Mouse (Mus musculus): ENCODE data around the gene Entpd3.
A peak's percentile ranks its signal among the peaks of the same experiment; 100 is the strongest.

Entpd3 gene

DNA sequence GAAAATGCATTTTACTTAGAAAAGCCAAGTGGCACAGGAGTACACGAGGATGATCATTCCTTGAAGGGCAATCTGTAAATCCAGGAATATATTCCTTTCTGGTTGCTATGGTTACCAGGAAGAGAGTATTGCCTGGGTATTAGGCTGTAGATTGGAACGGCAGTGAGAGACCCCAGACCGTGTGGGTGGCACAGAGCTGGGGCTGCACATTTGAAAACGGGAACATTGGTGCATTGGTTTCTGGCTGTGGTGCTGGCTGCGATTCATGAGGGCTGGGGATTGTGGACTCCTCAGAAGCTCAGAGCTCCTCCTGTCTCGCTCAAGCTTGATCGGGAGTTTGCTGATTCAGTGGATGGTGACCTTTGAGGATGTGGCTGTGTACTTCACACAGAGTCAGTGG is 40.2 kb downstream of the Entpd3 start:
- ATAC-seq (ENCODE audit: low TSS enrichment), result no peak

DNA sequence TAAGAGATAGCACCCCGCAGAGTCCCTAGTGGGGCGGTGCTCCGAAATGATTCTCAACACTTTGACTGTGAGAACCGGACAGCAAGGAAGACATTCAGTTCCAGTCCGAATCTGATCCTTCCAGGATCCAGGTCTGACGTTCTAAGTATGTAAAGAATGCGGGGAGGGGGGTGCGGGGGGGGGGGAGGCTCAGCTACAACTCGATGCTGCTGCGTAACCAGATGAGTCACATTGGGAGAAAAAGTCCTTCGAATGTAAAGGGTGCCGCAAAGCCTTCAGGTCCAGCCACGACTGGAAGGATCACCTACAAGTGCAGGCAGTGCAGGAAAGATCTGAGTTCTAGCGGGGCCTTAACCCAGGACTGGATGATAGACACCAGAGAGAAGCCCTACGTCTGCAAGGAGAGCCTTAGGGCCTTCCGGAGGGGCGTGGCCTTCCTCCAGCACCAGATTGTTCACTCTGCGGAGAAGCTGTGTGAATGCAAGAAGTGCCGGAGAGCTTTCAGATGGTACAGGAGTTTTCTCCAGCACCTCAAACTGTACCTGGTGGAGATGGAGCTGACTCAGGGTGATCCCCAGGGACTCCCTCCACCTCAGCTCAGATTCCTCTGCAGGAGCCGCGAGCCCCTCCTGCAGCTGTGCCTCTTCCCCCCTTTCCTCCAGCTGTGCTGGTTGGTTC is 42.5 kb downstream of the Entpd3 start:
- ATAC-seq (ENCODE audit: low TSS enrichment), result peak; percentile 36

DNA sequence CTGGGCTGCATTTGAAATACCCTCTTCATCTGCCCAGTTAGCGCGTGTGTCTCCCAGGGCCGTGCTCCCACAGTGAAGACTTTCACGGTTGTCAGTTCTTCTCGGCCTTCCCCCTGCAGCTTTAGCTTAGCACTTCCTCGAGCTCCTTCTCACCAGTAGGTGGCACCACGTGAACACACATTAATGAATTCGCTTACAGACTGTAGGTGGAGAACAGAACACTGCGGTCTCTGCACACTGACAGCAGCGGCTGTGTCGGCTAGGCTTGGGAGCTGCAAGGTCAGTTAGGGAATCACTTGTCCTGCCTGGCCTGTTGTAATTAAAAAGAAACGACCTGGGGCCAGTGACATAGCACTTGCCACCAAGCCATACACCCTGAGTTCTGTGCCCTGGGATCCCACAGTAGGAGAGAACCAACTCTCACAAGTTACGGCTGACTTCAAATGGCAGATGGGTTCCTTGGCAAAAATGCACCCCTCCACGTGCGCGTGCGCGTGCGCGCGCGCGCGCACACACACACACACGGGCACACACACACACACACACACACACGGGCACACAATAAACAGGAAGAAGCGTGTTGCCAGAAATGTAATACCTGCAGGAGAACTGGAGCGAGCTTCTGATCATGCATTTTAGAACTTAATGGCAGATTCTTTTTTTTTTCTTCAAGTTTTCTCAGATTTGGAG is 43.1 kb downstream of the Entpd3 start:
- peak; percentile 91 for ATAC-seq (ENCODE audit: low TSS enrichment)

DNA sequence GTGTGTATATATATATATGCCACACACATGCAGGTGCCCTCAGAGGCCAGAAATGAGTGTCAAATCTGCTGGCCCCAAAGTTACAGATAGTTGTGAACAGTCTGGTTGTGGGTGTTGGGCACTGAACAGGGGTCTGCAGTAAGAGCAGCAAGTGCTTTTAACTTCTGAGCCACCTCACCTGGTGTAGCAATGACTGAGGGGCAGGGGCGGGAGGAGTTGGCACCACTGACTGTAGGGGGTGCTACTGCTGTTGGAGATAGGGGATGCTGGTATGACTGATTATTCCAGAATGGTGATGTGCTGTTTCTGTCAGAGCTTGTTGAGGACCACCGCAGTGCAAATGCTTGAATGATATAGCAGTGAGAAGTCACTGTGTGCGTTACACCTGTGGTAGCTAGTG is 43.7 kb downstream of the Entpd3 start:
- no peak for ATAC-seq (ENCODE audit: low TSS enrichment)

DNA sequence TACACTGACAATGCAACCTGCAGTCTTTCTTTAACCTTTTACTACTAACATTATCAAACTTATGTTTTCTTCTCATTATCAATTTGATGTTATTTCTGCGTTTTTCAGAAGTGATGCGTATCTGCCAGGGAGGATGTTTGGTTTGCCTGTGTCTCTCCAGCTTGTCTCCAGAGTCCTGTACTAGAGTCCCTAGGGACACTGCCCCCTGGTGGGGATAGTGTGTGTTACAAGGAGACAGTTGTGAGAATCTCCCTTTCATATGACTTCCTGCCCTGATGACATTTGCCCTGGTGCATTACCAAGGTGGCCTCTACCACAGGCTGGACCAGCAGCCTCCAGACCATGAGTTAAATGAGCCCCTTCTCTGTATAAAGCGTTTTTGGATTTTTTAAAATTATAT is 46.9 kb downstream of the Entpd3 start:
- peak; percentile 53; the same call in 1 of the 2 replicates for ATAC-seq (ENCODE audit: low TSS enrichment)

DNA sequence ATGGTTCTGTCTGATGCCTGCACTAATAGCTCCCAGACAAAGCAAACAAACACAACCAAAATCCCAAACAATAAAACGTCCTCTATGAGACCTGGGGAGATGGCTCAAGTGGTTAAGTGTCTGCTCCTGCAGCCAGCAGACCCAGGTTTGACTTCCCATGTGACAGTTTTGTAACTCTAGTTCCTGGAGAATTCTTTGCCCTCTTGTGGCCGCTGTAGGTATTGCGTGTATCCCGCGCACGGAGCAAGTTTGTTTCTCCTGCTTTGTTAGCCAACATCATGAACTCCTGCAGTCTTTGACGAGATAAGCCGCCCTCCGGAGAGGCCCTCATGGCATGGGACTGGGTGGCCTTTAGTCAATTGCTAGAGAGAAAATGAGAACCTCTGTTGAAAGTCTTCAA is 51.9 kb downstream of the Entpd3 start:
- peak; percentile 50; the same call in 1 of the 2 replicates for ATAC-seq (ENCODE audit: low TSS enrichment)

DNA sequence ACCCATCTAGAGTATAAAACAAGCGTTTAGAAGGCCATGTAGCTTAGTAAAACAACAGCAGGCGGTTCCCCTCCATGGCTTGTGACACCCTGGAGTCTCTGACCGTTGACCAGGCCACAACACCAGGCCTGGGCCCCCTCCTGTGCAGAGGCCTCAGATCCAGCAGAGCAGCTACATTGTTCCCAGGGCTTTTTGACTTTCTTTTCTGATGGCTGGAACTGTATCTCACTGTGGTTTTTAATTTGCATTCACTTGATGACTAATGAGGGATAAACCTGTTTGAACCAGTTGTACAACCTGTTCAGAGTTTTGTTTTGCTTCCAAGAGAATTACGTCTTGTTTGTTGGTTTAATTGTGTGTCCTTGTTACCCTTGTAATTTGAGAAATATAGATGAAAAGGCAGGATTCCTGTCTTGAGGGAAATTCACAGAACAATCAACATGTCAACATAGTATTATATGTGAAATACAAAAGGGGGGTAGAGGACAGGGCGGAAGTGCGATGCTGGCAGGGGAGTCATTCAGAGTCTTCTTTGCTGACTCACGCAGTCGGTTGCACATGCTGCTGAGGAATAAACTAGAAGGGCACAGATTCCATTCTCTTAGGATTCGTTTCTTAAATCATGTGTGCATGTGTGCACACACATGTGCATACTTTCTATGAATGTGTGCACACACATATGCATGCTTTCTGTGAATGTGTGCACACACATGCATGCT is 53.9 kb downstream of the Entpd3 start:
- ATAC-seq (ENCODE audit: low TSS enrichment), result no peak

DNA sequence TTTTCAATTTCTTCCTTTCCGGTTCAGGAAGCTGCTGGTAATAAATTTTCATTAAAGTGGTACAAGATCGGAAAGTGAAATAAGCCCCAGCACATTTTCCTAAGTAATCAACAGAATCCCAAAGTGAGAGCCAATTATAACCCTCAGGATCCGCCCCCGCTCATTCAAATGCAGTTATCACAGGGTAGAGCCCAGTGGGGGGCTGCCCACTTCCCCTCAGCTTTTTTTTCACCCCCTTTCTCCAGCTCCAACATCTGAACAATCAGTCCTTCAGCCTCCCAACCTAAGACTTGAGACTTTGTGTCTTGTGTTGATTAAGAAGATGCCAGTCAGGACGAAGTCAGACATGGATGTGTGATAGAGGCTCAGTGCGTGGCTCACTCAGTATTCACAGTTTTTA is 55.2 kb downstream of the Entpd3 start:
- no peak for ATAC-seq (ENCODE audit: low TSS enrichment)

DNA sequence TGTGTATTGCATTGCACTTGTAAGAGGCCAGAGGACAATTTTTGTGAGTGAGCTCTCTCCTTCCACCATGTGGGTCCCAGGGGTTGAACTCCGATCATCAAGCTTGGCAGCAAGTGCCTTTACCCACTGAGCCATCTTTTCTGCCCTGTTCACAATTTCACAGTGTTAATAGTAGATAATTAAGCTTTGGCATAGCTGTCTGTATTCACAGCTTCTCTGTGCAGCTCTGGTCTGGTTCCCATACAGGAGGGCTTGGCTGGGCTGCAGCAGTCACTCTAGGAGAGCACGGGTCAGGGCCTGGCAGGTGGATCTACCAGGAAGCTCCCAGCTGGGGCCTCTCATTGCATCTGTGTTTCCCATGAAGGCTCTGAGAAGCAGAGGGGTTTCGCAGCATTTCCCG is 55.7 kb downstream of the Entpd3 start:
- ATAC-seq (ENCODE audit: low TSS enrichment), result no peak

DNA sequence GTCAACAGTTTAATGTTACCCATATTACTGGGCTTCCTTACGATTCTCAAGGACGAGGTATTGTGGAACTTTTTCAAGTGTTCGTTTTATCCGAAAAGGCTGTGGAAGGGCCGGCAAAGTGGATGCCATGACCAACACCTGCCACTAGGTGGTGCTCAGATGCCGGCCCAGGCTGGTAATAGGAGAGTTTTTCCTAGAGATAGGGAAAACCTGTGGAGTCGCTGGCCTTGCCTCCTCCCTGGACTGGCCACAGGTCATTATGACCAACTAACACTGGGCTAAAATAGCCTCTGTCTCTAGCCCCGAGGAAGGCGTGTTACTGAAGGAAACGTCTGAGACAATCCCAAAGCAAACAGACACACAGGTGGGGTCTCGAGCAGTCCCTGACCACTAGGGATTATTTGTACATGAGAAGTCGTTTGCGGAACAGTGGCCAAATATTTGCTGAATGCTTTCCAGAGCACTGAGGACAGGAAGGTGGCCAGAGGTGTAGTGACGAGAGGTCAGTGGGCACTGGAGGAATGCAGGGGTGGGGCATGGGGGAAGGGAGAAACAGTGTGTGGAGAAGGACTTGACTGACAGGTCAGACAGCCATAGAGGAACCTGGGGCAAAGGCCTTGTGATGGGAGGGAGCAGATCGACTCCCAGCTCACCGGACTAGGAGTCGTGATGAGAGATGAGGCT is 62.0 kb downstream of the Entpd3 start:
- peak; percentile 62; the same call in 1 of the 2 replicates for ATAC-seq (ENCODE audit: low TSS enrichment)

DNA sequence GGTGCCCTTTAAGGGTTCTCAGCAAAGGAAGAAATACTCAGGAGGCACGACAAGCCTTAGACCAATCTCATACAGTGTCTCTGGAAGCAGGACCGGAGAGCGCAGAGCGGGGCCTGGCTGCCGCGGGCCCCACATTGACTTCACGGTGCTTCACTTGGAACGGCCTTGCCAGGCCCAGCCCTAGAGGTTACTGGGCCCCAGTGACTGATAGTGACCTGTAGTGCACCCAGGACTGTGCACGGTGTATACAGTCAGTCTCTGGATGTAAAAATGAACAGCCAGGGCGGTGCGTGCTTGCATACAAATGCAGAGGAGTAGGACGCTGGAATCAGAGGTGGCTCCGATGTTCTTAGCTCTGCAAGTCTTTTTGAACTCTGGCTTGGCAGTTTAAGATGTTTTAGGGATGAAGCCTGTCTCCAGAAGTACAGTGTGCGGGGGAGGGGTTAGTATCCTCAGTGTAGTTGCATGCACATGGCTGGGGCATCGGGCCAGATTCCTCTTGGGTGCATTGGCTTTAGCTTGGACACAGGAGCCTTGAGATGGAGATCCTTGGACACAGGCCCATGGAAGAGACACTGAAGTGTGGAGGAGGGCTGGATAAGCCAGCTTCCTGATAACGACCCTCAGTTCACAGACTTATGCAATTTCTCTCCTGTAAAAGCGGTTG is 62.7 kb downstream of the Entpd3 start:
- ATAC-seq (ENCODE audit: low TSS enrichment), result peak; percentile 59; the same call in 1 of the 2 replicates

DNA sequence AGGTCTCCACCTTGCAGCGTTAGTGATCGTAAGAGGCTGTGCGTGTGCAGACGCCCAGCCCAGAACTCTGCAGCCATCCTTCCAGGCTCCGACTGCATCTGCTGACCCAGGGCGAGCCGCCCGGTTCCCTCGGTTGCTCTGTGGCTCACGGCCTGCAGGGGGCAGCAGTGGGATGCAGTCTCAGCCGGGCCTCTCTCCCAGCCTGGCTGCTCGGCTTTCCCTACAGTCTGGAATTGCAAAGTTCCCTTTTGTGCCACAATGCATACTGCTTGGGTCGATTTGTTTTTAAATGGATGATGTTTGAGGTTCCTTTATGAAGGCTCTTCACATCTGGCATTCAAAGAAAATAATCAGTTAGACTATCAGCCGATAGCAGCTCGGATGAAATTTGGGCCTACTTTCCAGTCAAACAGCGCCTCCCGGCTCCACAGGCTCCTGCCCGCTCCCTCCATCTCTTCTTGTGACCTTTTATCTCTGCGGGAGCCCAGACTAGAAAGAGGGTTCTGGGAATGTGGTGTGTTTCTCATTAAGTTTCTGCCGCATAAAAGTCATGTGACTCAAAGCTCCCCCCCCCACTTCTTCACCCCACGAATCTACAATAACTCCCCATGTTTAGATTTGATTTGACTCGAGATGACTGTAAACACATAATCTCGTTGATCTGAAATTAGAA is 63.4 kb downstream of the Entpd3 start:
- ATAC-seq (ENCODE audit: low TSS enrichment), result peak; percentile 95

DNA sequence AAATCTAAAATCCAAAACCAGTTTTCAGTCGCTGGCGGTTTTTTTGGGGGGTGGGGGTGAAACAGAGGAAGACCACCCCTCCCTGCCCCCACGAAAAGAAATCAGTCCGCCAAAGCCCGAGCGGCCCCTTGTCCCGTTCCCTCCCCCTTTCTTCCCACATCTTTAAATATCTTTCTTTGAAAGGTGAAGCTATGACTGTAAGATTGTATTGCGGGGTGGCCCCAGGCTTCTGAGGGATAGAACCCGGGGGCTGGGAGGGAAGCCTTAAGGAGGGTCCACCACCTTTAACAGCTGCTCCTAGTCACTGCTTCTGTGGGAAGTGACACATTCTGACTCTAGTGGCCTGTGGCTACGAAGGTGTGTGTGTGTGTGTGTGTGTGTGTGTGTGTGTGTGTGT is 63.9 kb downstream of the Entpd3 start:
- ATAC-seq (ENCODE audit: low TSS enrichment), result no peak

DNA sequence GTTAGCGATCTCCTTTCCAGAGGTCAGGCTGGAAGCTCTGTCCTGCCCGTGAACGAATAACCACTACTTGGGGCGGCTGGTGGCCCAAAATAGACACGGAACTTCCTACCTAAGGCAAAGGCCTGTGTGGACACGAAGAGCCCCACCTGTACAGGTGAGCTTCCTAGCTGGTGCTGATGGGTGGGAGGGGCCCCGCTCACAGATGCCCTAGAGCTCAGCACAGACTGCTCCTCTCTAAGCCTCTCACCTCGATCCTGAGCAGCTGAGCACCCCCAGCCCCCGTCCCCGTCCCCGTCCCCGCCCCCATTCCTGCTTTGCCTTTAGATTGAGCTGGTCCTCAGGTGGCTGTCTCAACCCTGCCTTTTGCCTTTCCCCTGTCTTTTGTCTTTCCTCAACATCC is 64.3 kb downstream of the Entpd3 start:
- ATAC-seq (ENCODE audit: low TSS enrichment), result no peak

DNA sequence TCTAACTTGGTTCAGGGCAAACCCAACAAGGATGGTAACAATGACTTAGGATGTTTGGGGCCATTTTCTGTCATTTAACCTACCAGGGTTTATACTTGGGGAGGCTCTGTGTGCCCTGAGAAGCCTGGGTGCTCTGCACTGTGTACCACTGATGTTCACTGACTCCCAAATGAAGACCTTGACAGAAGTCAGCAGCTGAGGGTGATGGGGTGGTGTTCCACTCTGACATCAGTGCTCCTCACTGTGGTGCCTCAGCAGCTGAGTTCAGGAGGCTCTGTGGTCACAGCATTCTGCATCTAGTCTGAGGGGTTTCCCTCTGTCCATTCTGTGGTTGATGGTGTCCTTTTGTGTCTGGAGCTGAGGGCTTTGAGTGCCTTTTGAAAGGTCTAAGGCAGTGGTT is 71.4 kb downstream of the Entpd3 start:
- ATAC-seq (ENCODE audit: low TSS enrichment), result no peak

DNA sequence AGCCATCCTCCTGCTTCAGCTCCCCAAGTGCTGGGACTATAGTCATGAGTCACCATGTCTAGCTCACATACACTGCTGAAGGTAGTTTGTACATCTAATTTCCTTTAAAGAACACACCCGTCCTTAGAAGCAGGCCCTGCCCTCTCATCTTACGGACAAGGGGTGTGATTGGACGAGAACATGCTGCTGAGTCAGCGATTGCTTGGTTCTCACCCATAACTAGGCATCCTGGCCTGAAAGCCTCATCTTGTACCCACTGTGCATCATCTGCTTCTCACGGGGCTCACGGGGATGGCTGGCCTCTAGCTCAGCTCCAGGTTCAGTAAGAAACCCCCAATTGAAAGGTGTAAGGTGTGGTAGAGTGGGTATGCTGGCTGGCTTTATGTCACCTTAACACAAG is 74.4 kb downstream of the Entpd3 start:
- ATAC-seq (ENCODE audit: low TSS enrichment), result no peak
